Mouse (Mus musculus) forebrain, postnatal 0 days (tissue): ENCODE data around the gene Slc35e4. TPM values are rescaled to one million over a fixed set of nuclear protein-coding genes. Genes with fewer than 3 reads are reported as not detected.
"Not testable (repeated sequence)": the region's sequence is repeated elsewhere in the genome, so short reads cannot be mapped to it uniquely, and the experiment has no call there.

ENCODE experiments used
- ATAC-seq: fragments of 200-750 bp; cut with Nextera tagmentation; 2 replicates; pipeline ENCODE4 v1.8.0; 2017; ENCODE audit warnings: mild to moderate bottlenecking, moderate library complexity
- DNase-seq: peaks from one replicate; pipeline ENCODE4 v3.0.0-alpha.2; 2015
- H3K27ac ChIP-seq: fragments of 300-500 bp; sonication (generic); 2 replicates; pipeline ENCODE4 v1.5.1; 2014; ENCODE audit warnings: low read depth, mild to moderate bottlenecking, antibody characterized with exemption, low read length, moderate library complexity, mixed read lengths
- H3K27me3 ChIP-seq: fragments of 300-500 bp; sonication (generic); 2 replicates; pipeline ENCODE4 v1.6.1; 2014; ENCODE audit warnings: mild to moderate bottlenecking, low read length, mixed read lengths; ENCODE audit not compliant: insufficient read depth
- H3K36me3 ChIP-seq: fragments of 300-500 bp; sonication (generic); 2 replicates; pipeline ENCODE4 v1.6.1; 2014; ENCODE audit warnings: mild to moderate bottlenecking, moderate library complexity; ENCODE audit not compliant: insufficient read depth
- H3K4me1 ChIP-seq: fragments of 300-500 bp; sonication (generic); 2 replicates; pipeline ENCODE4 v1.6.1; 2014; ENCODE audit warnings: antibody characterized with exemption; ENCODE audit not compliant: insufficient read depth
- H3K4me2 ChIP-seq: fragments of 300-500 bp; sonication (generic); 2 replicates; pipeline ENCODE4 v1.6.1; 2014; ENCODE audit warnings: low read depth, mild to moderate bottlenecking, moderate library complexity
- H3K4me3 ChIP-seq: fragments of 300-500 bp; sonication (generic); 2 replicates; pipeline ENCODE4 v1.5.1; 2014; ENCODE audit warnings: low read depth, low read length, mixed read lengths
- H3K9ac ChIP-seq: fragments of 300-500 bp; sonication (generic); 2 replicates; pipeline ENCODE4 v1.6.1; 2014; ENCODE audit warnings: mild to moderate bottlenecking
- H3K9me3 ChIP-seq: fragments of 300-500 bp; sonication (generic); 2 replicates; pipeline ENCODE4 v1.6.1; 2016; ENCODE audit warnings: low read length
- CTCF ChIP-seq: sonication (generic); IDR thresholded peaks from 2 replicates; pipeline ENCODE4 v1.5.1; 2016; ENCODE audit warnings: antibody characterized with exemption, control low read depth, low read depth
- WGBS: fragments of 180-500 bp; shearing (Covaris S2); extraction: QIAGEN DNeasy Blood & Tissue Kit; methylation state at CpG from one replicate; pipeline ENCODE4 v1.1.7; 2014; 5-methylcytosine and 5-hydroxymethylcytosine counted together
- polyA plus RNA-seq: library from polyadenylated mRNA; unstranded; fragments of >200 nt; fragmentation: Nextera tagmentation; extraction: Ambion mirVana; gene quantifications from 2 replicates; pipeline ENCODE4 v1.2.1, GENCODE M21; 2015
- total RNA-seq: library from RNA; depleted of rRNA; stranded (reverse); fragments of >200 nt; gene quantifications from 2 replicates; pipeline ENCODE4 v1.2.3, GENCODE M21; 2014; rRNA removed

The Slc35e4 gene
- total RNA-seq (39.1 and 43.7 TPM in 2 replicates), polyA plus RNA-seq (26.5 and 27.0 TPM in 2 replicates)

- H3K9me3 ChIP-seq, result no peaks in the 10 kb centered on the region
- DNase-seq (peak; percentile 93), ATAC-seq (peak; percentile 83)
- peaks cover 23% of the 10 kb centered on the region for H3K4me1 ChIP-seq
- peak within 1 kb of the TSS; percentile 73 for H3K9ac ChIP-seq
- no peaks in the 10 kb centered on the region for H3K27me3 ChIP-seq
- 1% methylated on average over 28 of the region's 28 CpGs for WGBS
- H3K36me3 ChIP-seq, result no peaks in the 10 kb centered on the region
- peak; percentile 95 for TF ChIP-seq CTCF
- H3K4me2 ChIP-seq, result peak within 1 kb of the TSS; percentile 92
- H3K4me3 ChIP-seq, result peak within 1 kb of the TSS; percentile 68
- peak within 1 kb of the TSS; percentile 80 for H3K27ac ChIP-seq
Measured at GRCm38 (mm10) chr11:3914109-3914840, at the start of gene Slc35e4. Gene Slc35e4, minus strand, starts transcription at chr11:3914664.

- TF ChIP-seq CTCF, result no peak
- no peaks in the 10 kb centered on the region for H3K27me3 ChIP-seq
- peak within 1 kb of the TSS; percentile 70 for H3K4me3 ChIP-seq
- 0 out of 2 replicates have a peak, but pooled peaks cover 4% of the 10 kb centered on the region for H3K36me3 ChIP-seq
- H3K9me3 ChIP-seq, result no peaks in the 10 kb centered on the region
- DNase-seq (peak; percentile 96), ATAC-seq (peak; percentile 97)
- H3K27ac ChIP-seq, result peak within 1 kb of the TSS; percentile 60
- peaks cover 8% of the 10 kb centered on the region for H3K4me1 ChIP-seq
- H3K4me2 ChIP-seq, result peak within 1 kb of the TSS; percentile 82
- peak within 1 kb of the TSS; percentile 61 for H3K9ac ChIP-seq
- WGBS, result under 1% methylated on average over 31 of the region's 31 CpGs
Measured at GRCm38 (mm10) chr11:3963610-3964415, 49.3 kb upstream of the Slc35e4 start, which contains the start of gene Pes1. Gene Pes1, plus strand, starts transcription at chr11:3963975.

- Histone ChIP-seq H3K27ac (peak overlapping the region; percentile 60), H3K9me3 (no peaks in the 10 kb centered on the region), H3K27me3 (no peaks in the 10 kb centered on the region), H3K9ac (peak overlapping the region; percentile 61; the same call in 1 of the 2 replicates), H3K4me1 (peaks cover 8% of the 10 kb centered on the region), H3K4me3 (peak overlapping the region; percentile 70), H3K4me2 (peak overlapping the region; percentile 82), H3K36me3 (0 out of 2 replicates have a peak, but pooled peaks cover under 1% of the 10 kb centered on the region)
- no peak for DNase-seq
- 0 out of 2 replicates have a peak, but pooled peaks have one; percentile 4 for ATAC-seq
- TF ChIP-seq CTCF, result no peak
- WGBS, result 87% methylated on average over 10 of the region's 10 CpGs
Measured at GRCm38 (mm10) chr11:3963155-3963554, 48.7 kb upstream of the Slc35e4 start.

- Histone ChIP-seq H3K4me2 (no peak overlapping the region), H3K27me3 (no peaks in the 10 kb centered on the region), H3K9ac (no peak overlapping the region), H3K4me1 (peaks cover 8% of the 10 kb centered on the region), H3K27ac (no peak overlapping the region), H3K4me3 (no peak overlapping the region), H3K36me3 (no peaks in the 10 kb centered on the region), H3K9me3 (no peaks in the 10 kb centered on the region)
- TF ChIP-seq CTCF, result no peak
- WGBS, result 80% methylated on average over 3 of the region's 3 CpGs
- ATAC-seq (no peak), DNase-seq (no peak)
Measured at GRCm38 (mm10) chr11:3961761-3962160, 47.3 kb upstream of the Slc35e4 start.

- H3K4me1 ChIP-seq, result peaks cover 8% of the 10 kb centered on the region
- TF ChIP-seq CTCF, result no peak
- H3K27ac ChIP-seq, result no peak overlapping the region
- H3K9me3 ChIP-seq, result no peaks in the 10 kb centered on the region
- no peaks in the 10 kb centered on the region for H3K27me3 ChIP-seq
- no peak overlapping the region for H3K4me2 ChIP-seq
- no peak overlapping the region for H3K9ac ChIP-seq
- 62% methylated on average over 2 of the region's 2 CpGs for WGBS
- no peaks in the 10 kb centered on the region for H3K36me3 ChIP-seq
- DNase-seq (no peak), ATAC-seq (no peak)
- H3K4me3 ChIP-seq, result no peak overlapping the region
Measured at GRCm38 (mm10) chr11:3960901-3961300, 46.4 kb upstream of the Slc35e4 start.

- WGBS, result 79% methylated on average over 4 of the region's 4 CpGs
- not testable (repeated sequence) for H3K4me3 ChIP-seq, H3K4me2 ChIP-seq, ATAC-seq, H3K9me3 ChIP-seq, H3K27me3 ChIP-seq, DNase-seq, H3K9ac ChIP-seq, H3K4me1 ChIP-seq, H3K36me3 ChIP-seq, H3K27ac ChIP-seq
Measured at GRCm38 (mm10) chr11:3955371-3955770, 40.9 kb upstream of the Slc35e4 start.

- not testable (repeated sequence) for H3K4me3 ChIP-seq, H3K9ac ChIP-seq, ATAC-seq, DNase-seq, H3K9me3 ChIP-seq, H3K27me3 ChIP-seq, H3K4me2 ChIP-seq, H3K4me1 ChIP-seq, H3K36me3 ChIP-seq, H3K27ac ChIP-seq
- WGBS, result 73% methylated on average over 5 of the region's 5 CpGs
Measured at GRCm38 (mm10) chr11:3954876-3955275, 40.4 kb upstream of the Slc35e4 start.
